Mouse (Mus musculus): Measurements from ENCODE around the gene Tas2r134.

The Tas2r134 gene

GRCm38 (mm10) chr2:51627211-51627610, at the start of gene Tas2r134:
Tas2r134 (plus strand) TSS chr2:51627511.
- no peak for DNase-seq (ENCODE audit: low spot score in 2 of 2)

GRCm38 (mm10) chr2:51579767-51580166, 47.5 kb upstream of the Tas2r134 start:
- no peak for DNase-seq (ENCODE audit: low spot score in 2 of 2)

GRCm38 (mm10) chr2:51584050-51585046, 43.0 kb upstream of the Tas2r134 start:
- no peak for DNase-seq (ENCODE audit: low spot score in 2 of 2)

- DNase-seq (ENCODE audit: low spot score in 2 of 2), result no peak
Measured at GRCm38 (mm10) chr2:51588336-51588735, 39.0 kb upstream of the Tas2r134 start.

- no peak for DNase-seq (ENCODE audit: low spot score in 2 of 2)
Measured at GRCm38 (mm10) chr2:51588895-51589294, 38.4 kb upstream of the Tas2r134 start.

- no peak for DNase-seq (ENCODE audit: low spot score in 2 of 2)
Measured at GRCm38 (mm10) chr2:51589627-51590026, 37.7 kb upstream of the Tas2r134 start.

GRCm38 (mm10) chr2:51590308-51590707, 37.0 kb upstream of the Tas2r134 start:
- DNase-seq (ENCODE audit: low spot score in 2 of 2), result no peak

GRCm38 (mm10) chr2:51592157-51592556, 35.2 kb upstream of the Tas2r134 start:
- no peak for DNase-seq (ENCODE audit: low spot score in 2 of 2)

GRCm38 (mm10) chr2:51599473-51600201, 27.7 kb upstream of the Tas2r134 start:
- DNase-seq (ENCODE audit: low spot score in 2 of 2), result no peak

GRCm38 (mm10) chr2:51600202-51600487, 27.2 kb upstream of the Tas2r134 start:
- DNase-seq (ENCODE audit: low spot score in 2 of 2), result no peak

GRCm38 (mm10) chr2:51600873-51601272, 26.4 kb upstream of the Tas2r134 start:
- no peak for DNase-seq (ENCODE audit: low spot score in 2 of 2)

GRCm38 (mm10) chr2:51610305-51610704, 17.0 kb upstream of the Tas2r134 start:
- DNase-seq (ENCODE audit: low spot score in 2 of 2), result no peak

GRCm38 (mm10) chr2:51610897-51611296, 16.4 kb upstream of the Tas2r134 start:
- no peak for DNase-seq (ENCODE audit: low spot score in 2 of 2)

GRCm38 (mm10) chr2:51613716-51614115, 13.6 kb upstream of the Tas2r134 start:
- DNase-seq (ENCODE audit: low spot score in 2 of 2), result no peak

- DNase-seq (ENCODE audit: low spot score in 2 of 2), result no peak
Measured at GRCm38 (mm10) chr2:51621931-51622330, 5.4 kb upstream of the Tas2r134 start.

- no peak for DNase-seq (ENCODE audit: low spot score in 2 of 2)
Measured at GRCm38 (mm10) chr2:51626007-51626406, 1.3 kb upstream of the Tas2r134 start.

GRCm38 (mm10) chr2:51631428-51631827, 4.1 kb downstream of the Tas2r134 start:
- no peak for DNase-seq (ENCODE audit: low spot score in 2 of 2)

GRCm38 (mm10) chr2:51637681-51638080, 10.4 kb downstream of the Tas2r134 start:
- DNase-seq (ENCODE audit: low spot score in 2 of 2), result no peak

GRCm38 (mm10) chr2:51641635-51642034, 14.3 kb downstream of the Tas2r134 start:
- no peak for DNase-seq (ENCODE audit: low spot score in 2 of 2)

- DNase-seq (ENCODE audit: low spot score in 2 of 2), result no peak
Measured at GRCm38 (mm10) chr2:51643244-51644139, 16.2 kb downstream of the Tas2r134 start.

- DNase-seq (ENCODE audit: low spot score in 2 of 2), result no peak
Measured at GRCm38 (mm10) chr2:51647972-51648371, 20.7 kb downstream of the Tas2r134 start.

- DNase-seq (ENCODE audit: low spot score in 2 of 2), result no peak
Measured at GRCm38 (mm10) chr2:51649887-51650286, 22.6 kb downstream of the Tas2r134 start.
